Mouse (Mus musculus) forebrain, postnatal 0 days (tissue): ENCODE measurements around the gene Apoh. TPM values are rescaled to one million over a fixed set of nuclear protein-coding genes. Genes with fewer than 3 reads are reported as not detected.
A peak's percentile ranks its signal among the peaks of the same experiment; 100 is the strongest.

ENCODE experiments used
- ATAC-seq: fragments of 200-750 bp; cut with Nextera tagmentation; 2 replicates; pipeline ENCODE4 v1.8.0; 2017; ENCODE audit warnings: mild to moderate bottlenecking, moderate library complexity
- DNase-seq: peaks from one replicate; pipeline ENCODE4 v3.0.0-alpha.2; 2015
- H3K27ac ChIP-seq: fragments of 300-500 bp; sonication (generic); 2 replicates; pipeline ENCODE4 v1.5.1; 2014; ENCODE audit warnings: low read depth, mild to moderate bottlenecking, antibody characterized with exemption, low read length, moderate library complexity, mixed read lengths
- H3K27me3 ChIP-seq: fragments of 300-500 bp; sonication (generic); 2 replicates; pipeline ENCODE4 v1.6.1; 2014; ENCODE audit warnings: mild to moderate bottlenecking, low read length, mixed read lengths; ENCODE audit not compliant: insufficient read depth
- H3K36me3 ChIP-seq: fragments of 300-500 bp; sonication (generic); 2 replicates; pipeline ENCODE4 v1.6.1; 2014; ENCODE audit warnings: mild to moderate bottlenecking, moderate library complexity; ENCODE audit not compliant: insufficient read depth
- H3K4me1 ChIP-seq: fragments of 300-500 bp; sonication (generic); 2 replicates; pipeline ENCODE4 v1.6.1; 2014; ENCODE audit warnings: antibody characterized with exemption; ENCODE audit not compliant: insufficient read depth
- H3K4me2 ChIP-seq: fragments of 300-500 bp; sonication (generic); 2 replicates; pipeline ENCODE4 v1.6.1; 2014; ENCODE audit warnings: low read depth, mild to moderate bottlenecking, moderate library complexity
- H3K4me3 ChIP-seq: fragments of 300-500 bp; sonication (generic); 2 replicates; pipeline ENCODE4 v1.5.1; 2014; ENCODE audit warnings: low read depth, low read length, mixed read lengths
- H3K9ac ChIP-seq: fragments of 300-500 bp; sonication (generic); 2 replicates; pipeline ENCODE4 v1.6.1; 2014; ENCODE audit warnings: mild to moderate bottlenecking
- H3K9me3 ChIP-seq: fragments of 300-500 bp; sonication (generic); 2 replicates; pipeline ENCODE4 v1.6.1; 2016; ENCODE audit warnings: low read length
- CTCF ChIP-seq: sonication (generic); IDR thresholded peaks from 2 replicates; pipeline ENCODE4 v1.5.1; 2016; ENCODE audit warnings: antibody characterized with exemption, control low read depth, low read depth
- WGBS: fragments of 180-500 bp; shearing (Covaris S2); extraction: QIAGEN DNeasy Blood & Tissue Kit; methylation state at CpG from one replicate; pipeline ENCODE4 v1.1.7; 2014; 5-methylcytosine and 5-hydroxymethylcytosine counted together
- polyA plus RNA-seq: library from polyadenylated mRNA; unstranded; fragments of >200 nt; fragmentation: Nextera tagmentation; extraction: Ambion mirVana; gene quantifications from 2 replicates; pipeline ENCODE4 v1.2.1, GENCODE M21; 2015
- total RNA-seq: library from RNA; depleted of rRNA; stranded (reverse); fragments of >200 nt; gene quantifications from 2 replicates; pipeline ENCODE4 v1.2.3, GENCODE M21; 2014; rRNA removed

The Apoh gene
- total and polyA plus RNA-seq, 2 experiments from 2014 or later: 0.25 to 0.67 TPM

- Histone ChIP-seq H3K4me3 (no peak overlapping the region), H3K27ac (no peak overlapping the region), H3K4me2 (no peak overlapping the region), H3K9me3 (no peaks in the 10 kb centered on the region), H3K27me3 (no peaks in the 10 kb centered on the region), H3K9ac (no peak overlapping the region), H3K4me1 (no peaks in the 10 kb centered on the region), H3K36me3 (no peaks in the 10 kb centered on the region)
- TF ChIP-seq CTCF: peak; percentile 64
- ATAC-seq (no peak), DNase-seq (peak; percentile 51)
Measured at GRCm38 (mm10) chr11:108447148-108447547, 104.0 kb downstream of the Apoh start.

GRCm38 (mm10) chr11:108449811-108450210 is 106.7 kb downstream of the Apoh start:
- Histone ChIP-seq H3K4me3 (no peak overlapping the region), H3K36me3 (no peaks in the 10 kb centered on the region), H3K27ac (no peak overlapping the region), H3K4me2 (no peak overlapping the region), H3K27me3 (no peaks in the 10 kb centered on the region), H3K4me1 (no peaks in the 10 kb centered on the region), H3K9me3 (no peaks in the 10 kb centered on the region), H3K9ac (no peak overlapping the region)
- DNase-seq: peak; percentile 89
- ATAC-seq: no peak
- WGBS: 22% methylated on average over 3 of the region's 3 CpGs
- peak; percentile 95 for TF ChIP-seq CTCF

- Histone ChIP-seq H3K36me3 (no peaks in the 10 kb centered on the region), H3K27ac (no peak overlapping the region), H3K27me3 (no peaks in the 10 kb centered on the region), H3K9me3 (no peaks in the 10 kb centered on the region), H3K4me3 (no peak overlapping the region), H3K9ac (no peak overlapping the region), H3K4me1 (no peaks in the 10 kb centered on the region), H3K4me2 (no peak overlapping the region)
- TF ChIP-seq CTCF: no peak
- DNase-seq: no peak
- WGBS: 79% methylated on average over 3 of the region's 3 CpGs
- no peak for ATAC-seq
Measured at GRCm38 (mm10) chr11:108459599-108459998, 116.4 kb downstream of the Apoh start.

Other genes starting within 250 kb of the Apoh start
- gene Prkca, start 574 bp downstream of the Apoh start, total RNA-seq: 25.9 and 30.0 TPM in 2 replicates
- 3.9 and 5.0 TPM in 2 replicates for gene Prkca, start 574 bp downstream of the Apoh start, polyA plus RNA-seq
- 15.3 and 17.2 TPM in 2 replicates for gene Cep112, start 81.8 kb downstream of the Apoh start, total RNA-seq
- 7.3 and 8.6 TPM in 2 replicates for gene Cep112, start 81.8 kb downstream of the Apoh start, polyA plus RNA-seq